Mouse (Mus musculus) B cell, adult (primary cell): ENCODE measurements around the gene Gm13272. TPM values are rescaled to one million over a fixed set of nuclear protein-coding genes. Genes with fewer than 3 reads are reported as not detected.

ENCODE experiments used
- total RNA-seq: library from RNA; stranded (reverse); gene quantifications from 4 replicates; pipeline ENCODE4 v1.2.4, GENCODE M21; 2023; ENCODE audit not compliant: inconsistent age

Gm13272 gene
- not detected in 4 replicates for total RNA-seq

DNA sequence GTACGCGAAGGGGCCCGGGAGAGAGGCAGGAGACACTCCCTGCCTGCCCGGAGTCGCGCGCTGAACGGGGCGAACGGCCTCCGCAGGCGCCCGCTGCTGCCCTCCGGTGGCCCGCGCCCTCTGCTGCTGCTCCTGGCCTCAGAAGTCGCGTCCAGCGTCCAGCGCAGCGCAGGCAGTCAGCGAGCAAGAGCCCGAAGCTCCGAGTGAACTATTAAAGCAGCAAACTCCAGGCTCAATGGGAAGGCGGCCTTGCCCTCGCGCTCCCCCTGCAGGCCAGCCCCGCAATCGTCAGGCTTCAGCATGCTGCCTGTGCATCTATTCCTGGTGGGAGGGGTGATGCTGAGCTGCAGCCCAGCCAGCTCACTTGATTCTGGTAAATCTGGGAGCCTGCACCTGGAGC, at the start of gene Gm13272:
Gene Gm13272 (plus strand): TSS at position 301 of the 400 bp plus-strand sequence.

DNA sequence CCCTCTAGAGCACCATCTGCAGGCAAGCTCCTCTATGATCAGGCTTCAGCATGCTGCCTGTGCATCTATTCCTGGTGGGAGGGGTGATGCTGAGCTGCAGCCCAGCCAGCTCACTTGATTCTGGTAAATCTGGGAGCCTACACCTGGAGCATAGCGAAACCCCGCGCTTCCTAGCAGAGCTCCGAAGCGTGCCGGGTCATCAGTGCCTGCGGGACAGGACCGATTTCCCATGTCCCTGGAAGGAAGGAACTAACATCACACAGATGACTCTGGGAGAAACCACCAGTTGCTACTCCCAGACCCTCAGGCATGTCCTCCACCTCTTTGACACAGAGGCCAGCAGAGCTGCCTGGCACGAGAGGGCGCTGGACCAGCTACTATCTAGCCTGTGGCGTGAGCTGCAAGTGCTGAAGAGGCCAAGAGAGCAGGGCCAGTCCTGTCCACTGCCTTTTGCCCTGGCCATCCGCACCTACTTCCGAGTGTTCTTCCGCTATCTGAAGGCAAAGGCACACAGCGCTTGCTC, 24.8 kb upstream of the Gm13272 start, which contains the start of gene Gm13271:
Gene Gm13271 (plus strand): TSS at position 51 of the 523 bp plus-strand sequence.

DNA sequence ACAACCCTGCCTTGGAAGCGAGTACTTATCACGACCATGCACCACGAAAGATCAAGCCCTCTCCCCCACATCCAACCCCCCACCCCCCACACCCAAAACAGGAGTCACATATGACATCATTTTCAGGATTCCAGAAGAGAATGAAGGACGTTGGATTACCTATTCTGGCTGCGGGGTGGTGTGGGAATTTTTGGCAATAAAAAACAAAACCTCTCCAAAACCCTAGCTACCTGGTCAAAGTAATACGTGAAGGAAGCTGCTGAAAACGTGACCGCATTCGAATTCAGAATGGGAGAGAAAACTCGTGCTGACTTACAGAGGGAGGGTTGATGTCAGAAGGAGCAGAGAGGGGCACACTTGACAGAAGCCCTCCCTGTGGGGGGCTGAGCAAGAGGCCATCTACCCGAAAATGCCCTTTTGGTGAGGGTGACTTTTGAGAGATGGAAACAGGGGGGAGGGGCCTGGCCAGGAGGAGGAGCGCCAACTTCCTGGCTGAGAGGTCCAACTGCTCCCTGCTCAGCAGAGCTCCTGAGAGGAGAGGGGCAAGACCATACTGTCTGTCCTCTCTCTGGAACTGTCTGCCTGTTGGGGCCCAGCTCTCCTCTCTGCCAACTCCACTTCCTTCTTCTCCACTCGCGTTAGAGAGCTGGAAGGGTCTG, 19.9 kb upstream of the Gm13272 start, which contains the start of gene Gm13283:
Gene Gm13283 (plus strand): TSS at position 510 of the 659 bp plus-strand sequence.

DNA sequence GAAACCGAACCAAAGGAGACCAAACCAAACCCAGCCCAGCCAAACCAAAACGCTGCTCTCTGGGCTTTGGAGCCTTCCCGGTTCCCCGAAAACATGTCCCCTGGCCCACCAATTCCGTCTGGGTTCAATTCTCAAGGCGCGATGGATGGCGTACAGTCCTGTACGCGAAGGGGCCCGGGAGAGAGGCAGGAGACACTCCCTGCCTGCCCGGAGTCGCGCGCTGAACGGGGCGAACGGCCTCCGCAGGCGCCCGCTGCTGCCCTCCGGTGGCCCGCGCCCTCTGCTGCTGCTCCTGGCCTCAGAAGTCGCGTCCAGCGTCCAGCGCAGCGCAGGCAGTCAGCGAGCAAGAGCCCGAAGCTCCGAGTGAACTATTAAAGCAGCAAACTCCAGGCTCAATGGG, 6.1 kb upstream of the Gm13272 start, which contains the start of gene Gm13290:
Gene Gm13290 (plus strand): TSS at position 301 of the 400 bp plus-strand sequence.

DNA sequence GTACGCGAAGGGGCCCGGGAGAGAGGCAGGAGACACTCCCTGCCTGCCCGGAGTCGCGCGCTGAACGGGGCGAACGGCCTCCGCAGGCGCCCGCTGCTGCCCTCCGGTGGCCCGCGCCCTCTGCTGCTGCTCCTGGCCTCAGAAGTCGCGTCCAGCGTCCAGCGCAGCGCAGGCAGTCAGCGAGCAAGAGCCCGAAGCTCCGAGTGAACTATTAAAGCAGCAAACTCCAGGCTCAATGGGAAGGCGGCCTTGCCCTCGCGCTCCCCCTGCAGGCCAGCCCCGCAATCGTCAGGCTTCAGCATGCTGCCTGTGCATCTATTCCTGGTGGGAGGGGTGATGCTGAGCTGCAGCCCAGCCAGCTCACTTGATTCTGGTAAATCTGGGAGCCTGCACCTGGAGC, 3.0 kb upstream of the Gm13272 start, which contains the start of gene Gm13289:
Gene Gm13289 (plus strand): TSS at position 301 of the 400 bp plus-strand sequence.

DNA sequence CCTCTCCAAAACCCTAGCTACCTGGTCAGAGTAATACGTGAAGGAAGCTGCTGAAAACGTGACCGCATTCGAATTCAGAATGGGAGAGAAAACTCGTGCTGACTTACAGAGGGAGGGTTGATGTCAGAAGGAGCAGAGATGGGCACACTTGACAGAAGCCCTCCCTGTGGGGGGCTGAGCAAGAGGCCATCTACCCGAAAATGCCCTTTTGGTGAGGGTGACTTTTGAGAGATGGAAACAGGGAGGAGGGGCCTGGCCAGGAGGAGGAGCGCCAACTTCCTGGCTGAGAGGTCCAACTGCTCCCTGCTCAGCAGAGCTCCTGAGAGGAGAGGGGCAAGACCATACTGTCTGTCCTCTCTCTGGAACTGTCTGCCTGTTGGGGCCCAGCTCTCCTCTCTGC, 2.2 kb downstream of the Gm13272 start, which contains the start of gene Ifnz:
Gene Ifnz (plus strand): TSS at position 301 of the 400 bp plus-strand sequence.

DNA sequence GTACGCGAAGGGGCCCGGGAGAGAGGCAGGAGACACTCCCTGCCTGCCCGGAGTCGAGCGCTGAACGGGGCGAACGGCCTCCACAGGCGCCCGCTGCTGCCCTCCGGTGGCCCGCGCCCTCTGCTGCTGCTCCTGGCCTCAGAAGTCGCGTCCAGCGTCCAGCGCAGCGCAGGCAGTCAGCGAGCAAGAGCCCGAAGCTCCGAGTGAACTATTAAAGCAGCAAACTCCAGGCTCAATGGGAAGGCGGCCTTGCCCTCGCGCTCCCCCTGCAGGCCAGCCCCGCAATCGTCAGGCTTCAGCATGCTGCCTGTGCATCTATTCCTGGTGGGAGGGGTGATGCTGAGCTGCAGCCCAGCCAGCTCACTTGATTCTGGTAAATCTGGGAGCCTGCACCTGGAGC, 5.8 kb downstream of the Gm13272 start, which contains the start of gene Gm13276:
Gene Gm13276 (plus strand): TSS at position 301 of the 400 bp plus-strand sequence.

DNA sequence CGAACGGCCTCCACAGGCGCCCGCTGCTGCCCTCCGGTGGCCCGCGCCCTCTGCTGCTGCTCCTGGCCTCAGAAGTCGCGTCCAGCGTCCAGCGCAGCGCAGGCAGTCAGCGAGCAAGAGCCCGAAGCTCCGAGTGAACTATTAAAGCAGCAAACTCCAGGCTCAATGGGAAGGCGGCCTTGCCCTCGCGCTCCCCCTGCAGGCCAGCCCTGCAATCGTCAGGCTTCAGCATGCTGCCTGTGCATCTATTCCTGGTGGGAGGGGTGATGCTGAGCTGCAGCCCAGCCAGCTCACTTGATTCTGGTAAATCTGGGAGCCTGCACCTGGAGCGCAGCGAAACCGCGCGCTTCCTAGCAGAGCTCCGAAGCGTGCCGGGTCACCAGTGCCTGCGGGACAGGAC, 8.8 kb downstream of the Gm13272 start, which contains the start of gene Gm13277:
Gene Gm13277 (plus strand): TSS at position 231 of the 400 bp plus-strand sequence.

DNA sequence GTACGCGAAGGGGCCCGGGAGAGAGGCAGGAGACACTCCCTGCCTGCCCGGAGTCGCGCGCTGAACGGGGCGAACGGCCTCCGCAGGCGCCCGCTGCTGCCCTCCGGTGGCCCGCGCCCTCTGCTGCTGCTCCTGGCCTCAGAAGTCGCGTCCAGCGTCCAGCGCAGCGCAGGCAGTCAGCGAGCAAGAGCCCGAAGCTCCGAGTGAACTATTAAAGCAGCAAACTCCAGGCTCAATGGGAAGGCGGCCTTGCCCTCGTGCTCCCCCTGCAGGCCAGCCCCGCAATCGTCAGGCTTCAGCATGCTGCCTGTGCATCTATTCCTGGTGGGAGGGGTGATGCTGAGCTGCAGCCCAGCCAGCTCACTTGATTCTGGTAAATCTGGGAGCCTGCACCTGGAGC, 11.6 kb downstream of the Gm13272 start, which contains the start of gene Gm13278:
Gene Gm13278 (plus strand): TSS at position 301 of the 400 bp plus-strand sequence.

DNA sequence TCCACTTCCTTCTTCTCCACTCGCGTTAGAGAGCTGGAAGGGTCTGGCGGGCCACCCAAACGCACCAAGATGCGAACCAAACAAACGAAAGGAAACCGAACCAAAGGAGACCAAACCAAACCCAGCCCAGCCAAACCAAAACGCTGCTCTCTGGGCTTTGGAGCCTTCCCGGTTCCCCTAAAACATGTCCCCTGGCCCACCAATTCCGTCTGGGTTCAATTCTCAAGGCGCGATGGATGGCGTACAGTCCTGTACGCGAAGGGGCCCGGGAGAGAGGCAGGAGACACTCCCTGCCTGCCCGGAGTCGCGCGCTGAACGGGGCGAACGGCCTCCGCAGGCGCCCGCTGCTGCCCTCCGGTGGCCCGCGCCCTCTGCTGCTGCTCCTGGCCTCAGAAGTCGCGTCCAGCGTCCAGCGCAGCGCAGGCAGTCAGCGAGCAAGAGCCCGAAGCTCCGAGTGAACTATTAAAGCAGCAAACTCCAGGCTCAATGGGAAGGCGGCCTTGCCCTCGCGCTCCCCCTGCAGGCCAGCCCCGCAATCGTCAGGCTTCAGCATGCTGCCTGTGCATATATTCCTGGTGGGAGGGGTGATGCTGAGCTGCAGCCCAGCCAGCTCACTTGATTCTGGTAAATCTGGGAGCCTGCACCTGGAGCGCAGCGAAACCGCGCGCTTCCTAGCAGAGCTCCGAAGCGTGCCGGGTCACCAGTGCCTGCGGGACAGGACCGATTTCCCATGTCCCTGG, 14.5 kb downstream of the Gm13272 start, which contains the start of gene Gm13275:
Gene Gm13275 (plus strand): TSS at position 552 of the 740 bp plus-strand sequence.

DNA sequence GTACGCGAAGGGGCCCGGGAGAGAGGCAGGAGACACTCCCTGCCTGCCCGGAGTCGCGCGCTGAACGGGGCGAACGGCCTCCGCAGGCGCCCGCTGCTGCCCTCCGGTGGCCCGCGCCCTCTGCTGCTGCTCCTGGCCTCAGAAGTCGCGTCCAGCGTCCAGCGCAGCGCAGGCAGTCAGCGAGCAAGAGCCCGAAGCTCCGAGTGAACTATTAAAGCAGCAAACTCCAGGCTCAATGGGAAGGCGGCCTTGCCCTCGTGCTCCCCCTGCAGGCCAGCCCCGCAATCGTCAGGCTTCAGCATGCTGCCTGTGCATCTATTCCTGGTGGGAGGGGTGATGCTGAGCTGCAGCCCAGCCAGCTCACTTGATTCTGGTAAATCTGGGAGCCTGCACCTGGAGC, 17.4 kb downstream of the Gm13272 start, which contains the start of gene Gm13279:
Gene Gm13279 (plus strand): TSS at position 301 of the 400 bp plus-strand sequence.

DNA sequence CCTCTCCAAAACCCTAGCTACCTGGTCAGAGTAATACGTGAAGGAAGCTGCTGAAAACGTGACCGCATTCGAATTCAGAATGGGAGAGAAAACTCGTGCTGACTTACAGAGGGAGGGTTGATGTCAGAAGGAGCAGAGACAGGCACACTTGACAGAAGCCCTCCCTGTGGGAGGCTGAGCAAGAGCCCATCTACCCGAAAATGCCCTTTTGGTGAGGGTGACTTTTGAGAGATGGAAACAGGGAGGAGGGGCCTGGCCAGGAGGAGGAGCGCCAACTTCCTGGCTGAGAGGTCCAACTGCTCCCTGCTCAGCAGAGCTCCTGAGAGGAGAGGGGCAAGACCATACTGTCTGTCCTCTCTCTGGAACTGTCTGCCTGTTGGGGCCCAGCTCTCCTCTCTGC, 19.7 kb downstream of the Gm13272 start, which contains the start of gene Gm13285:
Gene Gm13285 (plus strand): TSS at position 301 of the 400 bp plus-strand sequence.

DNA sequence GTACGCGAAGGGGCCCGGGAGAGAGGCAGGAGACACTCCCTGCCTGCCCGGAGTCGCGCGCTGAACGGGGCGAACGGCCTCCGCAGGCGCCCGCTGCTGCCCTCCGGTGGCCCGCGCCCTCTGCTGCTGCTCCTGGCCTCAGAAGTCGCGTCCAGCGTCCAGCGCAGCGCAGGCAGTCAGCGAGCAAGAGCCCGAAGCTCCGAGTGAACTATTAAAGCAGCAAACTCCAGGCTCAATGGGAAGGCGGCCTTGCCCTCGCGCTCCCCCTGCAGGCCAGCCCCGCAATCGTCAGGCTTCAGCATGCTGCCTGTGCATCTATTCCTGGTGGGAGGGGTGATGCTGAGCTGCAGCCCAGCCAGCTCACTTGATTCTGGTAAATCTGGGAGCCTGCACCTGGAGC, 23.3 kb downstream of the Gm13272 start, which contains the start of gene Gm13287:
Gene Gm13287 (plus strand): TSS at position 301 of the 400 bp plus-strand sequence.

DNA sequence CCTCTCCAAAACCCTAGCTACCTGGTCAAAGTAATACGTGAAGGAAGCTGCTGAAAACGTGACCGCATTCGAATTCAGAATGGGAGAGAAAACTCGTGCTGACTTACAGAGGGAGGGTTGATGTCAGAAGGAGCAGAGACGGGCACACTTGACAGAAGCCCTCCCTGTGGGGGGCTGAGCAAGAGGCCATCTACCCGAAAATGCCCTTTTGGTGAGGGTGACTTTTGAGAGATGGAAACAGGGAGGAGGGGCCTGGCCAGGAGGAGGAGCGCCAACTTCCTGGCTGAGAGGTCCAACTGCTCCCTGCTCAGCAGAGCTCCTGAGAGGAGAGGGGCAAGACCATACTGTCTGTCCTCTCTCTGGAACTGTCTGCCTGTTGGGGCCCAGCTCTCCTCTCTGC, 25.6 kb downstream of the Gm13272 start, which contains the start of gene Gm13288:
Gene Gm13288 (plus strand): TSS at position 301 of the 400 bp plus-strand sequence.

DNA sequence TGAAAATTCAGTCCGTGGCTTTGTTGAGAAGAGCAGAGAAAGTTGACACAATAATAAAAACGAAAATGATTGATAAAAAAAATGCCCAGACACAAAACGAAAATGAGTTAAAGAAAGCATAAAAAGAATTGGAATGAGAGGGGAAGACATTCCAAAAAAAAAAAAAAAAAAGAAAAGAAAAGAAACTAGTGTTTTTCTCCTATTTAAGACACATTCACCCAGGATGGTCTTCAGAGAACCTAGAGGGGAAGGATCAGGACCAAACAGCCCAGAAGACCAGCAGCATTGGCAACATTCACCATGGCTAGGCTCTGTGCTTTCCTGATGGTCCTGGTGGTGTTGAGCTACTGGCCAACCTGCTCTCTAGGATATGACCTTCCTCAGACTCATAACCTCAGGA, 36.3 kb downstream of the Gm13272 start, which contains the start of gene Ifna7:
Gene Ifna7 (plus strand): TSS at position 301 of the 400 bp plus-strand sequence.

DNA sequence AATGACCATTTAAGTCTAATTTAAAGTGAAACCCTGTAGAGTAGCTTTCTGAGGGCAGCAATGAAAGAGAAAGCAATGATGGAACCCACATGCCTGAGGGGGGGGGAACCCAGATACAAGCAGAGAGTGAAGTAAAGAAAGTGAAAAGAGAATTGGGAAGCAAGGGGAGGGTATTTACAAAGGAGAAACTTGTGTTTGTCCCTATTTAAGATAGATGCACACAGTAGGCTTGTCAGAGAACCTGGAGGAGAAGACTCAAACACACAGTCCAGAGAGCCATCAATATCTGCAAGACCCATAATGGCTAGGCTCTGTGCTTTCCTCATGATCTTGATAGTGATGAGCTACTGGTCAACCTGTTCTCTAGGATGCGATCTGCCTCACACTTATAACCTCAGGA, 40.0 kb downstream of the Gm13272 start, which contains the start of gene Ifna11:
Gene Ifna11 (plus strand): TSS at position 301 of the 400 bp plus-strand sequence.

DNA sequence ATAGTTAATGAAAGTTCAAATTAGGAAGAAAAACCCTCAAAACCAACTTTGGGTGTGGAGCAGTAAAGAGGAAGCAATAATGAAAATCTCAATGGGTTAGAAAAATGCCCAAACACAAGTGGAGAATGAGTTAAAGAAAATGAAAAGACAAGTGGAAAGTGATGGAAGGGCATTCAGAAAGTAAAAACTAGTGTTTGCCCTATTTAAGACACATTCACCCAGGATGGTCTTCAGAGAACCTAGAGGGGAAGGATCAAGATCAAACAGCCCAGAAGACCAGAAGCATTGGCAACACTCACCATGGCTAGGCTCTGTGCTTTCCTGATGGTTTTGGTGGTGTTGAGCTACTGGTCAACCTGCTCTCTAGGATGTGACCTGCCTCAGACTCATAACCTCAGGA, 47.5 kb downstream of the Gm13272 start, which contains the start of gene Ifna6:
Gene Ifna6 (plus strand): TSS at position 301 of the 400 bp plus-strand sequence.

Other genes starting within 250 kb of the Gm13272 start
- not detected in 4 replicates for gene Ifna15, start 221.6 kb upstream of the Gm13272 start, total RNA-seq
- not detected in 4 replicates for gene Ifna14, start 208.1 kb upstream of the Gm13272 start, total RNA-seq
- gene Ifna9, start 187.5 kb upstream of the Gm13272 start, total RNA-seq: not detected in 4 replicates
- not detected in 4 replicates for gene Ifna12, start 176.5 kb upstream of the Gm13272 start, total RNA-seq
- not detected in 4 replicates for gene C87499, start 145.4 kb upstream of the Gm13272 start, total RNA-seq
- gene Ifna13, start 135.4 kb upstream of the Gm13272 start, total RNA-seq: not detected in 4 replicates
- gene Ifna16, start 102.9 kb upstream of the Gm13272 start, total RNA-seq: not detected in 4 replicates
- gene Ifna2, start 95.9 kb upstream of the Gm13272 start, total RNA-seq: not detected in 4 replicates
- not detected in 4 replicates for gene Ifnab, start 88.5 kb upstream of the Gm13272 start, total RNA-seq
- gene Gm26566, start 58.0 kb upstream of the Gm13272 start, total RNA-seq: not detected in 4 replicates
- gene Klhl9, start 57.4 kb upstream of the Gm13272 start, total RNA-seq: 16.1 to 18.8 TPM (median 16.6 TPM) in 4 replicates
- gene Gm13271, start 25.0 kb upstream of the Gm13272 start, total RNA-seq: not detected in 4 replicates
- gene Gm13283, start 19.7 kb upstream of the Gm13272 start, total RNA-seq: not detected in 4 replicates
- gene Gm13290, start 6.0 kb upstream of the Gm13272 start, total RNA-seq: not detected in 4 replicates
- not detected in 4 replicates for gene Gm13289, start 2.9 kb upstream of the Gm13272 start, total RNA-seq
- not detected in 4 replicates for gene Ifnz, start 2.3 kb downstream of the Gm13272 start, total RNA-seq
- gene Gm13276, start 5.9 kb downstream of the Gm13272 start, total RNA-seq: not detected in 4 replicates
- gene Gm13277, start 8.8 kb downstream of the Gm13272 start, total RNA-seq: not detected in 4 replicates
- not detected in 4 replicates for gene Gm13278, start 11.7 kb downstream of the Gm13272 start, total RNA-seq
- gene Gm13275, start 14.6 kb downstream of the Gm13272 start, total RNA-seq: not detected in 4 replicates
- gene Gm13279, start 17.5 kb downstream of the Gm13272 start, total RNA-seq: not detected in 4 replicates
- gene Gm13285, start 19.8 kb downstream of the Gm13272 start, total RNA-seq: 0.36 TPM in 1 of 4 replicates, not detected in the others
- gene Gm13287, start 23.4 kb downstream of the Gm13272 start, total RNA-seq: not detected in 4 replicates
- not detected in 4 replicates for gene Gm13288, start 25.7 kb downstream of the Gm13272 start, total RNA-seq
- not detected in 4 replicates for gene Ifna7, start 36.4 kb downstream of the Gm13272 start, total RNA-seq
- gene Ifna11, start 40.1 kb downstream of the Gm13272 start, total RNA-seq: not detected in 4 replicates
- not detected in 4 replicates for gene Ifna6, start 47.6 kb downstream of the Gm13272 start, total RNA-seq
- not detected in 4 replicates for gene Ifna5, start 55.7 kb downstream of the Gm13272 start, total RNA-seq
- not detected in 4 replicates for gene Ifna4, start 62.0 kb downstream of the Gm13272 start, total RNA-seq
- not detected in 4 replicates for gene Ifna1, start 70.2 kb downstream of the Gm13272 start, total RNA-seq
- not detected in 4 replicates for gene Ifne, start 100.4 kb downstream of the Gm13272 start, total RNA-seq